Mouse (Mus musculus) heart, embryonic 13.5 days (tissue): ENCODE measurements around the gene Col3a1. TPM values are rescaled to one million over a fixed set of nuclear protein-coding genes. Genes with fewer than 3 reads are reported as not detected.

Source experiments
- ATAC-seq: fragments of 200-750 bp; cut with Nextera tagmentation; 2 replicates; pipeline ENCODE4 v1.8.0; 2017; ENCODE audit warnings: moderate TSS enrichment; ENCODE audit not compliant: insufficient number of reproducible peaks, low FRiP score, low TSS enrichment; ENCODE audit errors: extremely low read depth
- H3K27ac ChIP-seq: fragments of 300-500 bp; sonication (generic); replicated peaks from 2 replicates; pipeline ENCODE4 v1.5.1; 2015; ENCODE audit warnings: moderate library complexity, mild to moderate bottlenecking, inconsistent platforms
- H3K27me3 ChIP-seq: fragments of 300-500 bp; sonication (generic); replicated peaks from 2 replicates; pipeline ENCODE4 v1.6.1; 2015; ENCODE audit warnings: mild to moderate bottlenecking, inconsistent platforms
- H3K36me3 ChIP-seq: fragments of 300-500 bp; sonication (generic); 2 replicates; pipeline ENCODE4 v1.6.1; 2015; ENCODE audit warnings: mild to moderate bottlenecking, inconsistent platforms
- H3K4me1 ChIP-seq: fragments of 300-500 bp; sonication (generic); 2 replicates; pipeline ENCODE4 v1.6.1; 2015; ENCODE audit warnings: inconsistent platforms
- H3K4me2 ChIP-seq: fragments of 300-500 bp; sonication (generic); 2 replicates; pipeline ENCODE4 v1.6.1; 2015; ENCODE audit warnings: inconsistent platforms, mild to moderate bottlenecking, moderate library complexity
- H3K4me3 ChIP-seq: fragments of 300-500 bp; sonication (generic); 2 replicates; pipeline ENCODE4 v1.5.1; 2015; ENCODE audit warnings: moderate library complexity, mild to moderate bottlenecking, inconsistent platforms
- H3K9ac ChIP-seq: fragments of 300-500 bp; sonication (generic); 2 replicates; pipeline ENCODE4 v1.6.1; 2015; ENCODE audit warnings: inconsistent platforms, mild to moderate bottlenecking, moderate library complexity
- H3K9me3 ChIP-seq: fragments of 300-500 bp; sonication (generic); 2 replicates; pipeline ENCODE4 v1.6.1; 2016; ENCODE audit warnings: inconsistent platforms
- WGBS: fragments of 180-500 bp; shearing (Covaris S2); methylation state at CpG from one replicate; pipeline ENCODE4 v1.1.7; 2015; ENCODE audit warnings: mixed read lengths; 5-methylcytosine and 5-hydroxymethylcytosine counted together
- microRNA-seq: library from miRNA; unstranded; fragments of <30 nt; microRNA quantifications from one replicate; pipeline ENCODE4, GENCODE M21; 2016
- polyA plus RNA-seq: library from polyadenylated mRNA; unstranded; fragments of >200 nt; fragmentation: Nextera tagmentation; extraction: Ambion mirVana; gene quantifications from 2 replicates; pipeline ENCODE4 v1.2.1, GENCODE M21; 2015

The Col3a1 gene
- polyA plus RNA-seq, 1 experiment from 2014 or later = 772 TPM

- Histone ChIP-seq H3K4me3 (no peak overlapping the region), H3K4me2 (no peak overlapping the region), H3K27ac (0 out of 2 replicates have a peak overlapping the region, but pooled peaks have one; percentile 25), H3K4me1 (0 out of 2 replicates have a peak, but pooled peaks cover 3% of the 10 kb centered on the region), H3K36me3 (peaks cover 36% of the 10 kb centered on the region), H3K9ac (no peak overlapping the region), H3K9me3 (no peaks in the 10 kb centered on the region), H3K27me3 (no peaks in the 10 kb centered on the region)
- 77% methylated on average over 2 of the region's 2 CpGs for WGBS
- ATAC-seq = no peak
Measured at GRCm38 (mm10) chr1:45381866-45382265, 70.5 kb downstream of the Col3a1 start.

Small RNAs within 50 kb of the gene (microRNA-seq; reads per million reads assigned to microRNA genes)
- gene Gm47302 = 1.6 reads per million

Other genes with a start within 250 kb of the Col3a1 start
- gene Col5a2, start 191.7 kb downstream of the Col3a1 start, polyA plus RNA-seq = 53.1 and 61.5 TPM in 2 replicates